ENCODE assay signal across 11 mouse cellular contexts in genomic region chr4:78606461-78606830, GRCm38 (mm10).
DNase-seq lines count a peak whose midpoint lies in the region; ATAC-seq and TF ChIP-seq lines count a peak whose summit lies in the region.
"Had no signal": no experiment of that assay in that cellular context is flagged by ENCODE, and none has a peak within 500 bp of the region (broad histone marks: within the 10 kb centered on the region; RNA-seq: fewer than 3 reads in every experiment).

No protein-coding gene starts in this region.

- peak overlapping the region; percentile 49 for H3K4me3 ChIP-seq in heart, embryonic 13.5 days
- peak overlapping the region; percentile 35 for H3K4me3 ChIP-seq in cortical plate, adult 2 months (ENCODE audit: insufficient read depth, low read length)
- H3K4me3 ChIP-seq in hindbrain, embryonic 11.5 days (ENCODE audit: low read depth, low read length), result peak overlapping the region; percentile 13; the same call in 1 of the 2 replicates
- peak overlapping the region; percentile 29 for H3K4me3 ChIP-seq in limb, embryonic 14.5 days (replicated peaks; ENCODE audit: low read length)
- H3K4me3 ChIP-seq: erythroblast, embryonic 14.5 days; myocyte had no signal

- intact Hi-C loops in heart, postnatal 10 days (cut with DNase I), result no loop called here

- no peaks in the 10 kb centered on the region for H3K36me3 ChIP-seq in heart, embryonic 13.5 days
- H3K36me3 ChIP-seq in hindbrain, embryonic 11.5 days (ENCODE audit: control insufficient read depth, insufficient read depth, low read length), result no peaks in the 10 kb centered on the region
- no peaks in the 10 kb centered on the region for H3K36me3 ChIP-seq in limb, embryonic 14.5 days (ENCODE audit: control insufficient read depth, insufficient read depth, low read length)

- no peak for ATAC-seq in heart, embryonic 13.5 days (ENCODE audit: extremely low read depth, insufficient number of reproducible peaks, low FRiP score, low TSS enrichment)
- peak; percentile 89 for ATAC-seq in hindbrain, embryonic 11.5 days (ENCODE audit: low FRiP score)
- peak; percentile 57; the same call in 1 of the 2 replicates for ATAC-seq in limb, embryonic 14.5 days (ENCODE audit: low FRiP score, low read depth)

- H3K9me3 ChIP-seq in heart, embryonic 13.5 days, result no peaks in the 10 kb centered on the region
- no peaks in the 10 kb centered on the region for H3K9me3 ChIP-seq in hindbrain, embryonic 11.5 days (ENCODE audit: control insufficient read depth, low read length)
- no peaks in the 10 kb centered on the region for H3K9me3 ChIP-seq in limb, embryonic 14.5 days (ENCODE audit: control insufficient read depth, low read length)

- no peak overlapping the region for H3K27ac ChIP-seq in heart, embryonic 13.5 days (replicated peaks)
- no peak overlapping the region for H3K27ac ChIP-seq in cortical plate, adult 2 months (ENCODE audit: insufficient read depth, low read length)
- H3K27ac ChIP-seq in hindbrain, embryonic 11.5 days (ENCODE audit: low read depth, low read length), result no peak overlapping the region
- no peak overlapping the region for H3K27ac ChIP-seq in limb, embryonic 14.5 days (replicated peaks; ENCODE audit: low read depth, low read length)

- H3K27me3 ChIP-seq in heart, embryonic 13.5 days (replicated peaks), result no peaks in the 10 kb centered on the region
- H3K27me3 ChIP-seq in hindbrain, embryonic 11.5 days (ENCODE audit: control insufficient read depth, insufficient read depth, low read length), result no peaks in the 10 kb centered on the region
- no peaks in the 10 kb centered on the region for H3K27me3 ChIP-seq in limb, embryonic 14.5 days (ENCODE audit: control insufficient read depth, insufficient read depth, low read length)
- H3K27me3 ChIP-seq: CH12.LX had no signal

- H3K9ac ChIP-seq in heart, embryonic 13.5 days, result peak overlapping the region; percentile 48; the same call in 1 of the 2 replicates
- no peak overlapping the region; the same call in 1 of the 2 replicates for H3K9ac ChIP-seq in hindbrain, embryonic 11.5 days (ENCODE audit: low read depth, low read length)
- H3K9ac ChIP-seq in limb, embryonic 14.5 days (ENCODE audit: low read depth, low read length, severe bottlenecking), result no peak overlapping the region

- no peak for TF ChIP-seq CTCF in cortical plate, adult 2 months (IDR thresholded peaks at IDR 0.05; ENCODE audit: extremely low read depth, insufficient read depth, low read length)

- DNase-seq in heart, postnatal 10 days, result no peak
- peak; percentile 34 for DNase-seq in hindbrain, embryonic 11.5 days (ENCODE audit: low spot score)
- DNase-seq in limb, embryonic 14.5 days (ENCODE audit: low spot score), result peak; percentile 8
- peak; percentile 42 for DNase-seq in right cerebral cortex, postnatal 4 days
- no peak for DNase-seq in adrenal gland, adult (ENCODE audit: inconsistent age in 2 of 2, low spot score in 1 of 2)
- DNase-seq in lung, postnatal 25 days (ENCODE audit: low spot score), result no peak

- H3K4me2 ChIP-seq in heart, embryonic 13.5 days, result peak overlapping the region; percentile 72
- H3K4me2 ChIP-seq in hindbrain, embryonic 11.5 days (replicated peaks; ENCODE audit: low read depth, low read length), result peak overlapping the region; percentile 46
- peak overlapping the region; percentile 50 for H3K4me2 ChIP-seq in limb, embryonic 14.5 days (replicated peaks; ENCODE audit: low read depth, low read length, severe bottlenecking)

- 18% methylated on average over 18 of the region's 18 CpGs for WGBS in heart, embryonic 13.5 days
- WGBS in hindbrain, embryonic 11.5 days, result 13% methylated on average over 18 of the region's 18 CpGs
- 13% methylated on average over 16 of the region's 18 CpGs for WGBS in limb, embryonic 14.5 days

- no peak for TF ChIP-seq POLR2A in cortical plate, adult 2 months (IDR thresholded peaks at IDR 0.05; ENCODE audit: extremely low read depth, insufficient read depth, low read length)
- no peak for TF ChIP-seq POLR2A in limb, embryonic 14.5 days (IDR thresholded peaks at IDR 0.05; ENCODE audit: borderline replicate concordance, extremely low read depth, insufficient read depth, insufficient read length)

- H3K4me1 ChIP-seq in heart, embryonic 13.5 days, result no peaks in the 10 kb centered on the region; the same call in 1 of the 2 replicates
- no peaks in the 10 kb centered on the region for H3K4me1 ChIP-seq in cortical plate, adult 2 months (ENCODE audit: control insufficient read depth, insufficient read depth, low read length)
- H3K4me1 ChIP-seq in hindbrain, embryonic 11.5 days (replicated peaks; ENCODE audit: control insufficient read depth, insufficient read depth, low read length), result no peaks in the 10 kb centered on the region
- no peaks in the 10 kb centered on the region for H3K4me1 ChIP-seq in limb, embryonic 14.5 days (ENCODE audit: control insufficient read depth, insufficient read depth, low read length)

Comparison
In these comparisons a context has a peak if more than half of its experiments do, and no peak if none do; other contexts are left out.
1. DNase-seq: peak in hindbrain, embryonic 11.5 days (single experiment), limb, embryonic 14.5 days (single experiment) and right cerebral cortex, postnatal 4 days (single experiment); none in heart, postnatal 10 days (0 of 2), adrenal gland, adult (0 of 2) and lung, postnatal 25 days (single experiment).
2. Peak in every context shown above with its lines, with median percentiles within 50 percentile points of each other: H3K4me2 ChIP-seq and H3K4me3 ChIP-seq.